Mouse (Mus musculus): ENCODE results near the gene Creb5.
A peak's percentile ranks its signal among the peaks of the same experiment; 100 is the strongest.
"Not testable (repeated sequence)": the region's sequence is repeated elsewhere in the genome, so short reads cannot be mapped to it uniquely, and the experiment has no call there.

The Creb5 gene

DNA sequence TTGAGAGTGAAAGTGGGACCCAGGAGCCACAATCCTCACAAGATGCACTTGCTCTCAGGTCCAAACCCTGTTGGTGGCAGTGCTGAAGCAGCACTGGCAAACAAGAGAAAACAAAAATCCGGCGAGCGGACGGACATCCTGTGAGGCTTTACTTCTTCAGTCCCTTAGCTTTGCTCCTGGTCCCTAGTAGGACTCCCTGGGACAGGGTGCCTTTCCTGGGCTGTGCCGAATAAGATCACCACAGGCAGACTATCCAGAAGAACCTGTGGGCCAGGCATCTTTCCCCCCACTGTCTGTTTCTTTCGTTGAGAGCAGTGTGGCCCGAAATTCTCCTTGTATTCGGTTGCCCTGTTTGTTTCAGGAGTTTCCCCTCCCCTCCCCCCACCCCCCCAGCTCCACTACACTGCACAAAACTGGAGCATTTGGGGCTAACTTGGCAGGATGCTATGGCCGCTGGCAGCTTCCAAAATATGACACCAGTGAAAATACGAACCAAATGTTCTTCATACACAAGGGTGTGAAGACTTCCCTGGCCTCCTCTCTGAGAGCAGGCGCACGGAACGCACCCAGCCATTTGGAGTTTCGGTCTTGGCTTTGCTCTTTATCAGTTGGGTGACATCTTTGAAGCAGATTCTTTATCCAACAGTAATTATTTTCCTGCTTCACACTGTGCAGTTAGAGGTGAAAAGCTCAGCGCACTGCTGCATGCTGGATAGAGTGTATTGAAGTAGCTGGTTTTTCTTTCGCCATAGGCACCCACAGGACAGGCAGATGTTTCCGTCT, 32.7 kb downstream of the Creb5 start:
- DNase-seq (ENCODE audit: low spot score in 2 of 2): peak; percentile 57 to 67

DNA sequence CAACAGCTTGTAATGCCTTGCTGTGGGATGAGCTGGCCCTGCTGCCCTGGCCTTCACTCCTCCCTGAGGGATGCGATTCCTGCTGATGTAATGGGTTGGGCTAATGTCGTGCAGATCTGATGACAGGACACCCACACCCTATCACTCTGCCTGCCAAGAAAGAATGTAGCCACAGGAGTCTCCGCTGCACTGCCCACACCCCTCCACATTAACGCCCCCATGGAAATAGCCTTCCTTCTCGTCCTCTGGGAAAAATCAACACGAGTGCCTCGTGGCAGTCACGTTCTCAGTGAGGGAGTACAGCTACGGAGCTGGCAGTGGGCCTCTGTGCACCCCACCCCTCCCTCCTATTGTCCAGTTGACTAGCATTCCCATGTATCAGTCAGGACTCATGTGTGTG, 50.3 kb downstream of the Creb5 start:
- DNase-seq (ENCODE audit: low spot score in 2 of 2): peak; percentile 75 to 81

GRCm38 (mm10) chr6:53352311-53352960, 65.4 kb downstream of the Creb5 start:
- DNase-seq (ENCODE audit: low spot score in 2 of 2): peak; percentile 30 to 31

GRCm38 (mm10) chr6:53356328-53356727, 69.3 kb downstream of the Creb5 start:
- no peak for DNase-seq (ENCODE audit: low spot score in 2 of 2)

DNA sequence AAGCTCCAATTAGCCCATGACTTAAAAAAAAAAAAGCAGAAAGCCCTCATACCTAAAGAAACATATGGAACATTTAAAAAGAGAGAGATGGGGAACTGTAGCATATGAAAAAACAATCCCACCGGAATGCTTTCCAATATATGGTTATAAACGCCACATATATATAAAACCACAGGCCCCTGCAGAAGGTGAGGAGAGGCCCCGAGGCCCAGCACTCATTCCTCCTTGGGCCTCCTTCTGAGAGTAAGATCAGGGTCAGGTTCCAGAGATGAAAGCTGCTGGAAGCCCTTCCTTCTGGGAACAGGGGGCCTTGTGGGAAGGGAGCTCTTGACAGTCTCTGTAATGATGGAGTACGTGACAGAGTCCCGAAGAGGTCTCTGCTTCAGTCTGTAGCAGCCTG, 76.5 kb downstream of the Creb5 start:
- DNase-seq (ENCODE audit: low spot score in 2 of 2): no peak

- peak; percentile 23 to 48 for DNase-seq (ENCODE audit: low spot score in 2 of 2)
Measured at GRCm38 (mm10) chr6:53363981-53364391, 76.9 kb downstream of the Creb5 start.

- no peak for DNase-seq (ENCODE audit: low spot score in 2 of 2)
Measured at GRCm38 (mm10) chr6:53369147-53369546, 82.1 kb downstream of the Creb5 start.

DNA sequence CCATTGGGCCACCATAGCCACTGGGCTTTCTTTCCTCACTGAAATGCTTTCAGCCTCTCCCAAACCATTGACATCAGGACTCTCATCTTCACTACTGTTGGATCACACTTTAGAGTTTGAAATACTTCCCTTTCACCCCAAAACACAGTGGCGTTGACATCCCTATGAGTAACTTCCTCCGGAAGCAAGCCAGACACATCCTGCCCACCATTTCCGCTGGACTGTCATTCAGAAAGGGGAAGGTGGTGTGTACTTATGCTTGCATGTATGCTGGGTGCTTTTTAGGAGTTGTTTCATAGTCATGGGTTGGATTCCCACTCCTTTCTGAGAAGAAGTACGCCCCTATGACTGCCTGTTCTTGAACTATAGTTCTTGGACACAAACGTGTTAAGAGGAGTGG, 82.9 kb downstream of the Creb5 start:
- DNase-seq (ENCODE audit: low spot score in 2 of 2): peak; percentile 38 to 55

DNA sequence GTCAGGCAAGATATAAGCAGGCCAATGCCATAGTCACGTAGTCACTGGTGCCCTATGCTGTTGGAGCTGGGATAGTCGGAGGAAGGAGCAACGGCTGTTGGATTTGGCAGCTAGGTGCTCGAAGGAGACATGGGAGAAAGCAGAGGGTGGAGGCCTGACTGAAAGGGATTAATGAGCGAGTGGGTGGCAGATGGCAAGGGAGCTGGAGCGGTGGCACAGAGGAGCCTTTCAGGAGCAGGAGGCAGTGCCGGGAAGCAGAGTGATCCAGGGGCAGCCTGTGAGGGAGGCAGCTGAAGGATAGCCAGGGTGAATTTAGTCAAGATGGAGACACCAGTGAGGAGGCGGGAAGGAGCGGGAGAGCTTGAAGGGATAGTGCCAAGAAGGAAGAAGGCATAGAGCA, 84.9 kb downstream of the Creb5 start:
- no peak for DNase-seq (ENCODE audit: low spot score in 2 of 2)

DNA sequence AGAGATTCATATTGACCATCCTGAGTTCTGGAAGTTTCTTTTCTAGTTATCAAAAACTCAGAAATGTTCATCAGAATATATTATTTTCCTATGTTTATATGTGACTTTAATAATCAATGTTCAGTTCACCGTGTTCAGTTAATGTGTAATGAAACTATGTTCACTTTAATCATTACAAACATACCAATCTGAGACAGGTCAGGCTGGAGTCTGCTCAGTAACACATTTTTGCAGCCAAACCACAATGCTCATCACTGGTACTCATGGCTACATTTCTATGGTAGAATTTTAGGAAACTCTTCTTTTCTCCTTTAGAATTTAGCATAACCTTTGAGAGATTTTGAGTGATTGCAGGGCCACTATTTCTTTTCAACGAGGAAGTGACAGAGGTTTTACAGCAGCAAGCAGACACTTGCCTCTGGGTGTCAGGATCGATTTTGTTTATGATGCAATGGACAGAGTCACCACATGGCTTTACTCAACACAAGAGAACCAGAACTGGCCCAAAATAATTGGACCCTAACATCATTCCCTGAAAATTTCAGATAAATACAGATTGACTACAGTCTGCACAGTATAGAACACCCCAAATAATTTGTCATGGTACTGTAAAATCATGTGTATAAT, 87.4 kb downstream of the Creb5 start:
- DNase-seq (ENCODE audit: low spot score in 2 of 2): no peak

- no peak for DNase-seq (ENCODE audit: low spot score in 2 of 2)
Measured at GRCm38 (mm10) chr6:53389277-53389676, 102.2 kb downstream of the Creb5 start.

GRCm38 (mm10) chr6:53390413-53390812, 103.3 kb downstream of the Creb5 start:
- DNase-seq (ENCODE audit: low spot score in 2 of 2): peak; percentile 52 to 54

DNA sequence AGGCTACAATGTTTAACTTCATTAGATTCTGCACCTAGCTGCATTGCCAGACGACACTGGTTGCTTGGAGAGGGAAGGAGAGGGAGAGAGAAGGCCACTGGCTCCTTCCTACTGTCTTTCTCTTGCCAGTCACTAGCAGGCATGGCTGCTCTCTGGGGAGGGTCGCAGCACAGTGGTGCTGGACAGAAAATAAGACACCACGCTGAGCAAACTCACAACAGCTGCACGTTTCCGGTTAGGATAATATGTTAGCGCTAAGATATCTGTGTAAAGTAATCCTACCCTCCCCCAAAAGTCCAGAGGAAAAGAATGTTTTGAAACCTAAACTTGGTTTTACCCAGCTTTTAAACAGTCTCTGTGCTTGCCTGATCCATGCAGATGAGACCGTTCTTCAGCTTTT, 107.0 kb downstream of the Creb5 start:
- no peak for DNase-seq (ENCODE audit: low spot score in 2 of 2)

DNA sequence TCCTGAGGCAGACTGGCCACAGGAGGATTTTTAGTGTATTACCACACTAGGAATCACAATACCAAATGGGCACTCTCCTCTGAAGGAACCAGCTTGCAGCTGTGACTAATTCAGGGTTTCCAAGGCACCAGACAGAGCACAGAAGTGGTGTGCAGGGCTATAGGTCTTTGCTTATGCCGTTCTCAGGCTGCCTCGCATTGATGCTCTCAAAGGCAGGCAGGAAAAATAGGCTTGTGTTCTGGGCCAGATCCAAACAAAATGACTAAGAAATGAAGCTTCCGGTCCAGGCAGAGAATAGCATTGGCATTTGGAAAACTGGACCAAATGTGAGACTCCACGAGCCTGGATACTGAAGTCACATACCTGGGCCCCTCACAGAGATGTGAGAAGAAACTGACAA, 108.1 kb downstream of the Creb5 start:
- DNase-seq (ENCODE audit: low spot score in 2 of 2): no peak

DNA sequence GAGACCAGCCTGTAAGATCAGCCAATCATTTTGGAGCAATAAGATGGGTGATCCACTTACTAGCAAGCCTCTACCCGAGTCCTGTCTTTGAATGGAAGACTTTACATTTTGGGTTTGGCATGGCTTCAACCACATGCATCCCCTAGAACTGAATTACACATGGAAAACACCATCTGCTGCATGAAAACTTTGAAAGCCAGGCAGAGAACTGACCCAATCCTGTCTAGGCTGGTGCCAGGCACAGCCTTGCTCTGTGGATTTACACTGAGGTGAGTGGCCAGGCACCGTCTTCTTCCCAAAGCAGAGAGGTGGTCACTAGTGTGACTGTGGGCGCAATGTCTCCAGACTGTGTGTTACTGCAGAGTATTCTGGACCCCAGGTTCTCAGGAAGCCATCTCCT, 109.4 kb downstream of the Creb5 start:
- no peak for DNase-seq (ENCODE audit: low spot score in 2 of 2)

DNA sequence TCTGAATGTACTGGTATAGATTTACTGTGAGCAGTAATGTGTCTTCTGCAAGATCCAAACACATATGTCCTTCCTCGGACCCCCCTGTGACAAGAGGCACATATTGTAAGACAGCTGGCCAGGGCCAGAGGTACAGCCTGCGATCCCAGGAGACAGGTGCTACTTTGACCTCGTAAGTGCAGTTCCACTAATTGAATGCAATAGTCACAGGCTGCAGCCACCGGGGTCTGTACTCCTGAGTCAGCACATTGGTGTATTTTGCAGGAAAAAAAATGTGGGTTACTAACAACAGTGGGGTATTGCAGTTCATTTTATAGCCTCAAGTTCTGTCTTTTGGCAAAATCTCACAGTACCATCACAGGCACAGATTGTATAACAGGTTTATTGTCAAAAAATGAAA, 110.7 kb downstream of the Creb5 start:
- DNase-seq (ENCODE audit: low spot score in 2 of 2): no peak

DNA sequence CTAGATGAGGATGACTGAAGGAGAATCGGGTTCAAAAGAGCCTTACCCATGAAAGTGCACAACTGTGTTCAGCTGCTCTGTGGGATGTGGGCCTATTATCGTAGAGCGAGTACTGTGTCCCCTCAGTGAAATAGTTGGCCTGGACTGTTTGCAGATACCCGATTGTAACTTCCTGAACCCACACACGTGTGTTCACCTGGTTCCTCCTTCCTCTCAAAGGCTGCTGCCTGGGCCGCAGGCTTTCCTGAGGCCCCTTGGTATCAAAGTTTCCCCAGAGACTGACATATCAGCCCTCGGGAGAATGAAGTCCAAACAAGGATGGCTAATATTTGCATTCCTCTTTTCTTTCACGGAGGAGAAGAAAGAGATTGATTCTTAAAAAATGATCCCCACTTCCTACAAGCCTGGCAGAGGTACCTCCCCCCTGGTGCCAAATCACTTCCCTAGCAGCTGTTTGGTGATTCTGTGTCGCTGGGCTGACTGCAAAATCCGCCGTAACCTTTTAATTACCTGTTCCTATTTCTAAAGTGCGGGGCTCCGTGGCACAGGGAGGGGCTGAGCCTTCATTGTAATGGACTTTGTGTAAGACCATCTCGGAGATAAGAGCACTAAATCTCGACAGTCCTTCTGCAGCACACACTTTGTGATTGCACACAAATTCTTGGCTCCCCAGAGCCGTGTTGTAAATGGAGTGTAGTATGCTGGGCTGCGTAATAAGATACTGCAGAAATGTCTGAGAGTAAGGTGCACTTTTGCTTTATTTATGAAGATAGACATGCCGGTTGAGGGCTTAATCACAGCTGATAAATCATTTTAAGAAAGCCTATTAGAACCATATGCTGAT, 111.4 kb downstream of the Creb5 start:
- no peak for DNase-seq (ENCODE audit: low spot score in 2 of 2)

GRCm38 (mm10) chr6:53401364-53401763, 114.3 kb downstream of the Creb5 start:
- DNase-seq (ENCODE audit: low spot score in 2 of 2): no peak

- DNase-seq (ENCODE audit: low spot score in 2 of 2): not testable (repeated sequence)
Measured at GRCm38 (mm10) chr6:53402551-53402950, 115.5 kb downstream of the Creb5 start.

- DNase-seq (ENCODE audit: low spot score in 2 of 2): no peak
Measured at GRCm38 (mm10) chr6:53409183-53409582, 122.1 kb downstream of the Creb5 start.

- DNase-seq (ENCODE audit: low spot score in 2 of 2): no peak
Measured at GRCm38 (mm10) chr6:53421345-53421744, 134.3 kb downstream of the Creb5 start.

DNA sequence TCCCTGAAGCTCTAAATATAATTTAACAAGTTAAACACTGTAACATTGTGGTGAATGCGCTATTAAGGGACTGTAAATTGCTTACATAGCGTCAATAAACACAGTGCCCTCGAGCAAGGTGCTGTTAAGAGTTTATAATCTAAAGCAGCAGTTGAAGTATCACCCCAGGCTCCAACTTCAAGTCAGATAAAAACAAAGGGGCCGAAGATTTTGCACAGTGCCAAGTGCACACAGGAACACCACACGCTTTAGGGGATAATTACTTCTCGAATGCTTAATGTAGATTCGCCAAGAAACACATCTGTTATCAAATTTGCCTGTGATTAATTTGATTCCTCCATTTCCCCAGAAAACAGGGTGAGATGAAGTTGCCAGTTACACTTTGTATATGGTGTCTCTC, 142.3 kb downstream of the Creb5 start:
- DNase-seq (ENCODE audit: low spot score in 2 of 2): no peak
